Mouse (Mus musculus) cerebellum, adult 2 months (tissue): ENCODE data around the gene E2f1. TPM values are rescaled to one million over a fixed set of nuclear protein-coding genes. Genes with fewer than 3 reads are reported as not detected.

Source experiments
- DNase-seq, 2 experiments: peaks; one replicate each; pipeline ENCODE4 v3.0.0; 2021
- H3K27ac ChIP-seq: fragments of 200-500 bp; 2 replicates; pipeline ENCODE4 v1.5.1; 2012; ENCODE audit warnings: low read length, control low read depth, inconsistent platforms; ENCODE audit not compliant: insufficient read depth
- H3K27me3 ChIP-seq: fragments of 200-500 bp; 2 replicates; pipeline ENCODE4 v1.6.1; 2012; ENCODE audit warnings: inconsistent platforms, mild to moderate bottlenecking, low read length, moderate library complexity; ENCODE audit not compliant: control insufficient read depth, insufficient read depth
- H3K4me1 ChIP-seq: fragments of 200-500 bp; 2 replicates; pipeline ENCODE4 v1.6.1; 2011; ENCODE audit warnings: low read length; ENCODE audit not compliant: control insufficient read depth, insufficient read depth
- H3K4me3 ChIP-seq: fragments of 200-500 bp; replicated peaks from 2 replicates; pipeline ENCODE3; 2011; ENCODE audit warnings: mild to moderate bottlenecking, low read depth, low read length, control low read depth; ENCODE audit not compliant: insufficient read depth
- CTCF ChIP-seq: fragments of 200-500 bp; IDR thresholded peaks from 2 replicates; pipeline ENCODE4 v1.5.1; 2011; ENCODE audit warnings: low read depth, mild to moderate bottlenecking, control low read depth, low read length, moderate library complexity, borderline replicate concordance; ENCODE audit not compliant: insufficient read depth
- POLR2A ChIP-seq: fragments of 200-500 bp; IDR thresholded peaks from 2 replicates; pipeline ENCODE4 v1.6.1; 2011; ENCODE audit warnings: low read length, control low read depth, borderline replicate concordance; ENCODE audit not compliant: insufficient read depth
- WGBS: fragments of 180-500 bp; shearing (Covaris S2); methylation state at CpG from one replicate; pipeline ENCODE4 v1.1.7; 2018; 5-methylcytosine and 5-hydroxymethylcytosine counted together
- polyA plus RNA-seq: library from polyadenylated mRNA; depleted of rRNA; stranded (reverse); fragments of >200 nt; gene quantifications from 2 replicates; pipeline ENCODE4 v1.2.3, GENCODE M21; 2012

E2f1 gene
- polyA plus RNA-seq, 1 experiment, result 5.0 TPM

- Histone ChIP-seq H3K27ac (no peak overlapping the region), H3K27me3 (no peaks in the 10 kb centered on the region), H3K4me3 (no peak overlapping the region), H3K4me1 (0 out of 2 replicates have a peak, but pooled peaks cover 4% of the 10 kb centered on the region)
- no peak for DNase-seq
- WGBS, result 96% methylated on average over 3 of the region's 3 CpGs
- TF ChIP-seq POLR2A, result no peak
- TF ChIP-seq CTCF, result no peak
Measured at GRCm38 (mm10) chr2:154591239-154591638, 21.5 kb upstream of the E2f1 start.

GRCm38 (mm10) chr2:154589051-154589450, 19.4 kb upstream of the E2f1 start:
- WGBS, result 58% methylated on average over 4 of the region's 4 CpGs
- peaks cover 10% of the 10 kb centered on the region for H3K4me1 ChIP-seq
- no peak for TF ChIP-seq POLR2A
- TF ChIP-seq CTCF, result no peak
- H3K27ac ChIP-seq, result no peak overlapping the region
- no peaks in the 10 kb centered on the region for H3K27me3 ChIP-seq
- DNase-seq, result no peak
- no peak overlapping the region for H3K4me3 ChIP-seq

GRCm38 (mm10) chr2:154586405-154586804, 16.7 kb upstream of the E2f1 start:
- H3K27ac ChIP-seq, result no peak overlapping the region
- 80% methylated on average over 5 of the region's 5 CpGs for WGBS
- H3K4me1 ChIP-seq, result peaks cover 24% of the 10 kb centered on the region
- no peak overlapping the region for H3K4me3 ChIP-seq
- TF ChIP-seq POLR2A (no peak), CTCF (peak; percentile 51; the same call in 1 of the 2 replicates)
- no peaks in the 10 kb centered on the region for H3K27me3 ChIP-seq
- DNase-seq, result no peak

- Histone ChIP-seq H3K4me3 (no peak overlapping the region), H3K27ac (no peak overlapping the region), H3K27me3 (no peaks in the 10 kb centered on the region), H3K4me1 (peaks cover 24% of the 10 kb centered on the region)
- 7% methylated on average over 17 of the region's 17 CpGs for WGBS
- no peak for TF ChIP-seq POLR2A
- no peak for TF ChIP-seq CTCF
- DNase-seq, result peak; percentile 26 to 36
Measured at GRCm38 (mm10) chr2:154584931-154585601, 15.4 kb upstream of the E2f1 start.

GRCm38 (mm10) chr2:154583906-154584872, 14.5 kb upstream of the E2f1 start:
- H3K4me3 ChIP-seq, result no peak overlapping the region
- H3K27ac ChIP-seq, result no peak overlapping the region
- DNase-seq, result peak; percentile 82 to 91
- TF ChIP-seq CTCF (no peak), POLR2A (no peak)
- WGBS, result 16% methylated on average over 15 of the region's 15 CpGs
- H3K4me1 ChIP-seq, result peaks cover 24% of the 10 kb centered on the region
- no peaks in the 10 kb centered on the region for H3K27me3 ChIP-seq

GRCm38 (mm10) chr2:154581421-154581820, 11.7 kb upstream of the E2f1 start:
- no peak for TF ChIP-seq POLR2A
- 0 out of 2 replicates have a peak, but pooled peaks have one; percentile 8 for TF ChIP-seq CTCF
- Histone ChIP-seq H3K4me3 (no peak overlapping the region), H3K4me1 (peaks cover 24% of the 10 kb centered on the region), H3K27me3 (no peaks in the 10 kb centered on the region), H3K27ac (no peak overlapping the region)
- 100% methylated on average over 1 of the region's 1 CpGs for WGBS
- DNase-seq, result no peak

GRCm38 (mm10) chr2:154580586-154580985, 10.9 kb upstream of the E2f1 start:
- Histone ChIP-seq H3K4me1 (peaks cover 24% of the 10 kb centered on the region), H3K27me3 (no peaks in the 10 kb centered on the region), H3K27ac (no peak overlapping the region), H3K4me3 (no peak overlapping the region)
- TF ChIP-seq POLR2A, result no peak
- no peak for TF ChIP-seq CTCF
- no peak for DNase-seq
- 68% methylated on average over 8 of the region's 8 CpGs for WGBS
